Comparison of ENCODE assay signal across 23 mouse cellular contexts in genomic region chr2:33461066-33461465, GRCm38 (mm10).
"Had no signal": no experiment of that assay in that cellular context is flagged by ENCODE, and none has a peak within 500 bp of the region (broad histone marks: within the 10 kb centered on the region; RNA-seq: fewer than 3 reads in every experiment).

No protein-coding gene starts in this region.

- H3K4me3 ChIP-seq: heart, adult 2 months; heart, embryonic 13.5 days; heart, embryonic 15.5 days; hindbrain, embryonic 13.5 days; hindbrain, embryonic 15.5 days; layer of hippocampus, adult 2 months; left cerebral cortex, adult 2 months; limb, embryonic 10.5 days; limb, embryonic 12.5 days; liver, embryonic 13.5 days had no signal

- H3K9me3 ChIP-seq: heart, embryonic 13.5 days; heart, embryonic 15.5 days; hindbrain, embryonic 13.5 days; hindbrain, embryonic 15.5 days; limb, embryonic 10.5 days; limb, embryonic 12.5 days; liver, embryonic 13.5 days had no signal

- H3K27me3 ChIP-seq: heart, embryonic 13.5 days; heart, embryonic 15.5 days; hindbrain, embryonic 13.5 days; hindbrain, embryonic 15.5 days; limb, embryonic 12.5 days; liver, embryonic 13.5 days had no signal

- H3K9ac ChIP-seq: heart, embryonic 13.5 days; heart, embryonic 15.5 days; hindbrain, embryonic 13.5 days; hindbrain, embryonic 15.5 days; limb, embryonic 12.5 days; liver, embryonic 13.5 days had no signal

- DNase-seq: gastrocnemius, postnatal 10 days; gastrocnemius, postnatal 25 days; heart, adult 11 months; heart, adult 2 months; heart, postnatal 14 days; heart, postnatal 36 days; kidney, adult 18-20 months; kidney, adult 8-10 months; kidney, postnatal 10 days; kidney, postnatal 25 days; kidney, postnatal 4 days; liver; liver, embryonic 13.5 days had no signal

- H3K27ac ChIP-seq: heart, adult 2 months; heart, embryonic 13.5 days; heart, embryonic 15.5 days; hindbrain, embryonic 13.5 days; hindbrain, embryonic 15.5 days; hindbrain, postnatal 0 days; layer of hippocampus, adult 2 months; left cerebral cortex, adult 2 months; limb, embryonic 10.5 days; limb, embryonic 12.5 days; liver, embryonic 13.5 days had no signal

- ATAC-seq: hindbrain, postnatal 0 days; intestine, postnatal 0 days had no signal
